ENCODE assay signal across 18 mouse cellular contexts in the genomic region with DNA sequence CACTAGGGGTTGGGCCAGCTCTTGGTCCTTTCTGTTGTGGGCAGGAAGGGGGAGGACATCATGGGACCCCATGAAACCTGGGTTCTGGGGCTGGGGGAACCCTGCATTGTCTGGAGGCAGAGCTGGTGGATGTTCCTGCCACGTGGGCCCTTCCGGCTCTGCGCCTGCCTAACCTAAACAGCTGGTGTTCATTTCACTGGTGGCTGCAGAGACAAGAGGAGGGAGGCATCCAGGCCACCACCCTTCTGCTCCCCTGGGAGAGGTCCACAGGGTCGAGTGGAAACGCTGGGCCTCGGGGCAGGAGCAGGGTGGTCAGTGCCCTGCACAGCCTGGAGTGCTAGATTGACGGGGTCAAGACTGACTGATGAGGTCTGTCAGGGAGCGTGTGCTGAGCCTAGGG.
"Had no signal": no experiment of that assay in that cellular context is flagged by ENCODE, and none has a peak within 500 bp of the region (broad histone marks: within the 10 kb centered on the region; RNA-seq: fewer than 3 reads in every experiment).

No protein-coding gene starts in this region.

- H3K27ac ChIP-seq: kidney, postnatal 0 days; layer of hippocampus, adult 2 months; liver, embryonic 13.5 days; midbrain, embryonic 10.5 days; midbrain, embryonic 13.5 days; neural tube, embryonic 13.5 days; stomach, embryonic 15.5 days had no signal

- ATAC-seq: midbrain, embryonic 13.5 days; midbrain, embryonic 16.5 days had no signal

- H3K4me3 ChIP-seq: layer of hippocampus, adult 2 months; liver, embryonic 13.5 days; megakaryocyte, embryonic 14.5 days; midbrain, embryonic 10.5 days; midbrain, embryonic 13.5 days; myocyte; neural tube, embryonic 13.5 days; stomach, embryonic 15.5 days had no signal

- H3K9me3 ChIP-seq: liver, embryonic 13.5 days; midbrain, embryonic 10.5 days; midbrain, embryonic 13.5 days; neural tube, embryonic 13.5 days; stomach, embryonic 15.5 days had no signal

- H3K9ac ChIP-seq: liver, embryonic 13.5 days; midbrain, embryonic 13.5 days; neural tube, embryonic 13.5 days; stomach, embryonic 15.5 days had no signal

- H3K4me2 ChIP-seq: liver, embryonic 13.5 days; midbrain, embryonic 13.5 days; neural tube, embryonic 13.5 days; stomach, embryonic 15.5 days had no signal

- H3K27me3 ChIP-seq: liver, embryonic 13.5 days; midbrain, embryonic 13.5 days; neural tube, embryonic 13.5 days; stomach, embryonic 15.5 days had no signal

- DNase-seq: kidney, adult 2 months; kidney, postnatal 25 days; layer of hippocampus, adult 9-11 months; liver, embryonic 13.5 days; lung, adult 2 months; lung, postnatal 36 days; retina, postnatal 1 day; right cerebral cortex, postnatal 25 days; spleen, adult 18-20 months had no signal
